Mouse (Mus musculus) lung, embryonic 16.5 days (tissue): ENCODE data around the gene Cdk12. TPM values are rescaled to one million over a fixed set of nuclear protein-coding genes. Genes with fewer than 3 reads are reported as not detected.

Source experiments
- ATAC-seq: fragments of 200-750 bp; cut with Nextera tagmentation; 2 replicates; pipeline ENCODE4 v1.8.0; 2017; ENCODE audit warnings: low read depth, mild to moderate bottlenecking, moderate library complexity
- H3K27ac ChIP-seq: fragments of 300-500 bp; sonication (generic); 2 replicates; pipeline ENCODE4 v1.5.1; 2014; ENCODE audit warnings: mild to moderate bottlenecking, control low read depth, low read length
- H3K27me3 ChIP-seq: fragments of 300-500 bp; sonication (generic); 2 replicates; pipeline ENCODE4 v1.6.1; 2014; ENCODE audit warnings: low read depth, low read length, mixed read lengths; ENCODE audit not compliant: control insufficient read depth, insufficient read depth
- H3K36me3 ChIP-seq: fragments of 300-500 bp; sonication (generic); 2 replicates; pipeline ENCODE4 v1.6.1; 2014; ENCODE audit warnings: low read length; ENCODE audit not compliant: control insufficient read depth, insufficient read depth
- H3K4me1 ChIP-seq: fragments of 300-500 bp; sonication (generic); replicated peaks from 2 replicates; pipeline ENCODE4 v1.6.1; 2014; ENCODE audit warnings: low read length, mixed read lengths; ENCODE audit not compliant: control insufficient read depth, insufficient read depth
- H3K4me2 ChIP-seq: fragments of 300-500 bp; sonication (generic); 2 replicates; pipeline ENCODE4 v1.6.1; 2014; ENCODE audit warnings: low read depth, low read length, control low read depth
- H3K4me3 ChIP-seq: fragments of 300-500 bp; sonication (generic); 2 replicates; pipeline ENCODE4 v1.5.1; 2014; ENCODE audit warnings: mild to moderate bottlenecking, low read length, control low read depth
- H3K9ac ChIP-seq: fragments of 300-500 bp; sonication (generic); 2 replicates; pipeline ENCODE4 v1.6.1; 2014; ENCODE audit warnings: low read length, control low read depth
- H3K9me3 ChIP-seq: fragments of 300-500 bp; sonication (generic); 2 replicates; pipeline ENCODE4 v1.6.1; 2016; ENCODE audit warnings: low read length; ENCODE audit not compliant: control insufficient read depth
- WGBS: fragments of 180-500 bp; shearing (Covaris S2); extraction: QIAGEN DNeasy Blood & Tissue Kit; methylation state at CpG from one replicate; pipeline ENCODE4 v1.1.7; 2014; 5-methylcytosine and 5-hydroxymethylcytosine counted together
- microRNA-seq: library from miRNA; unstranded; fragments of <30 nt; microRNA quantifications from one replicate; pipeline ENCODE4, GENCODE M21; 2016
- polyA plus RNA-seq: library from polyadenylated mRNA; unstranded; fragments of >200 nt; fragmentation: Nextera tagmentation; extraction: Ambion mirVana; gene quantifications from 2 replicates; pipeline ENCODE4 v1.2.1, GENCODE M21; 2015

The Cdk12 gene
- polyA plus RNA-seq, 1 experiment from 2014 or later: 8.5 TPM

GRCm38 (mm10) chr11:98323933-98324332, 121.1 kb downstream of the Cdk12 start:
- Histone ChIP-seq H3K27ac (no peak overlapping the region), H3K27me3 (peaks cover 99% of the 10 kb centered on the region), H3K4me1 (peaks cover 13% of the 10 kb centered on the region), H3K9me3 (no peaks in the 10 kb centered on the region), H3K36me3 (no peaks in the 10 kb centered on the region), H3K9ac (no peak overlapping the region), H3K4me3 (no peak overlapping the region), H3K4me2 (no peak overlapping the region)
- 3% methylated on average over 9 of the region's 9 CpGs for WGBS
- ATAC-seq: no peak

DNA sequence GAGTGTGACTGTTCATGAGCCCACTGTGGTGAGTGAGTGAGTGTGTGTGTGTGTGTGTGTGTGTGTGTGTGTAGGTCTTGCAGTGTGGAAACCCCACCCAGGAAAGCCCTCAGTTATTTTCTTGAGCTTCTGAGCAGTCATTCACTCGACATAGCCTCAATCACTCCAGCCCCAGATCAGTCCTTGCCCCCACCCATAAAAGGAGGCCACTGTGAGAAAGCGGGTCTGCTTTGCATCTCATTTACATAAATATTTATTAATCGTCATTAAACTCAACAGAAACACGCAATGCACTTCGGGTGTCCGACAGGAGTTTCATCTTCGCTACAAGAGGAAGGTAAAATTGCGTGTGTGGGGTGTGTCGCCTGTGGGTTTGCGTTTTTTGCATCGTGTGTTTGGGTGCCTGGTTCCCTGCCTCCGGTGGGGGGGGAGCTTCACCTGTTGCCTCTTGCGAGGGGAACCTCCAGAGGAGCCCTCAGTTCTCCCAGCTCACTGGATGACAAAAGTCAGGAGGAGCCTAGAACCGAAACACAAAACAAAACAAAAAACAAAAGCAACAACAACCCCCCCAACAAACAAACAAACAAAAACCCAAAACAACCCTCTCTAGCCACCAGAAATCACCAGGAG, 122.4 kb downstream of the Cdk12 start:
- 8% methylated on average over 14 of the region's 14 CpGs for WGBS
- peaks cover 99% of the 10 kb centered on the region for H3K27me3 ChIP-seq
- no peak overlapping the region for H3K4me3 ChIP-seq

DNA sequence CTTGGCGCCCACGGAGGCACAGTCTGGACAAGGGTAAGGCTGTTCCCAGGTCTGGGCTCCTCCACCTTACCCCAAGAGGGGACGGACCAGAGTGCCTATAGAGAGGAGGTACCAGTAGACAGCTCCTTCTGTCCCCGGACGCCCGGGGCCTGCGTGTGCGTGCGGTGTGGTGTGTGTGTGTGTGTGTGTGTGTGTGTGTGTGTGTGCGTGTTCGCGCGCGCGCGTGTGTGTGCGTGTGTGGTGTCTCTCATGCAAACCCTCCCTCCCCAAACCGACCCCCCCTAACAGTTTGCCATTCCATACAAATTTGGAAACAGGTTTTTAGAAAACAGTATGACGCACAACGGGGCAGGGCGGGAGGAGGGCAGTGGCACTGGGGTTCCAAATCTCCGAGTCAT, 123.0 kb downstream of the Cdk12 start:
- WGBS: 2% methylated on average over 22 of the region's 22 CpGs
- ATAC-seq: no peak

More for the DNA sequence above, 122.4 kb downstream of the Cdk12 start:
- no peak overlapping the region for H3K4me2 ChIP-seq
- H3K36me3 ChIP-seq: no peaks in the 10 kb centered on the region
- ATAC-seq: no peak
- H3K9ac ChIP-seq: no peak overlapping the region
- H3K4me1 ChIP-seq: peaks cover 13% of the 10 kb centered on the region
- H3K27ac ChIP-seq: no peak overlapping the region
- no peaks in the 10 kb centered on the region for H3K9me3 ChIP-seq

DNA sequence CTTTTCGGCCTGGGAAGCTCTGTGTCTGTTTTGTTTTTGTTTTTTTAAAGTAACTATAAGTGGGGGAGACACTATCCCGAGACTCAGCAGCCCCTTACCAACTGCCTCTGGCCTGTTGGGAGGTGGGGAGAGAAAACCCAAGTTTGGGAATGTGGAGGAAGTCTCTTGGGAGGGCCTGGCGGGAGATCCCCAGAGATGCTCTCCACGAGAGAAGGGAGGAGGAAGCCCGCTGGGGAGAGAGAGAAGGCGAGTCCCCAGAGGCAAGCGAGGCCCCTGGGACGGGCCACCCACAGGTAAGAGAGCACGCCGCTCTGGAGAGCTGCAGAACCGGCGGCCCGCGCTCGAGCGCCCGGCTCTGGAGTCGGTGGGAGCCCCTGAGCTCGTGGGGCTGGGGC, 123.9 kb downstream of the Cdk12 start:
- no peak overlapping the region for H3K4me3 ChIP-seq
- no peak overlapping the region for H3K27ac ChIP-seq
- H3K9ac ChIP-seq: no peak overlapping the region
- no peak overlapping the region for H3K4me2 ChIP-seq
- no peaks in the 10 kb centered on the region for H3K9me3 ChIP-seq
- peaks cover 13% of the 10 kb centered on the region for H3K4me1 ChIP-seq
- ATAC-seq: no peak
- H3K27me3 ChIP-seq: peaks cover 98% of the 10 kb centered on the region
- under 1% methylated on average over 19 of the region's 19 CpGs for WGBS
- no peaks in the 10 kb centered on the region for H3K36me3 ChIP-seq

More for the DNA sequence above, 123.0 kb downstream of the Cdk12 start:
- H3K9ac ChIP-seq: no peak overlapping the region
- H3K4me3 ChIP-seq: no peak overlapping the region
- peaks cover 99% of the 10 kb centered on the region for H3K27me3 ChIP-seq
- no peaks in the 10 kb centered on the region for H3K36me3 ChIP-seq
- H3K4me2 ChIP-seq: no peak overlapping the region
- peaks cover 13% of the 10 kb centered on the region for H3K4me1 ChIP-seq
- no peak overlapping the region for H3K27ac ChIP-seq
- H3K9me3 ChIP-seq: no peaks in the 10 kb centered on the region

- Histone ChIP-seq H3K9ac (no peak overlapping the region), H3K27ac (no peak overlapping the region), H3K4me1 (peaks cover 13% of the 10 kb centered on the region), H3K27me3 (peaks cover 99% of the 10 kb centered on the region), H3K36me3 (no peaks in the 10 kb centered on the region), H3K9me3 (no peaks in the 10 kb centered on the region), H3K4me3 (peak overlapping the region; percentile 31), H3K4me2 (peak overlapping the region; percentile 33)
- under 1% methylated on average over 96 of the region's 97 CpGs for WGBS
- peak; percentile 29 for ATAC-seq
Measured at GRCm38 (mm10) chr11:98327136-98328030, 124.5 kb downstream of the Cdk12 start.

DNA sequence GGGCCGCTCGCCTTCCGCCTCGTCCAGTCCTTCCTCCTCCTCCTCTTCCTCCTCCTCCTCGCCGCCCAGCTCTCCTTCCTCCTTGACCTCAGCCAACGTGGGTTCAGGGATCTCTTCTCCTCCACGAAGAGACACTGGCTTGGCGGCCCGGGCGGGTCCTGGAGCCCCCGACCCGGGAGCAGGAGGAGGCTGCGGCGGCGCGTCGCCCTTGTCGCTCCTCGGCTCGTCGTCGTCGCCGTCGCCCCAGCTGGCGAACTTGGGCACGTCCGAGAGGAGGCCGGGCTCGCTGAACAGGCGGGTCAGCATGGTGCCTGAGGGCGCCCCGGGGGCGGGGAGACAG, 125.1 kb downstream of the Cdk12 start:
- WGBS: under 1% methylated on average over 33 of the region's 35 CpGs
- ATAC-seq: no peak
- H3K27me3 ChIP-seq: peaks cover 99% of the 10 kb centered on the region
- peak overlapping the region; percentile 31 for H3K4me3 ChIP-seq
- peak overlapping the region; percentile 44 for H3K4me2 ChIP-seq
- no peaks in the 10 kb centered on the region for H3K36me3 ChIP-seq
- no peak overlapping the region for H3K9ac ChIP-seq
- H3K27ac ChIP-seq: no peak overlapping the region
- H3K4me1 ChIP-seq: peaks cover 13% of the 10 kb centered on the region
- H3K9me3 ChIP-seq: no peaks in the 10 kb centered on the region

Small RNA genes lying within 50 kb of the gene (microRNA-seq; reads per million reads assigned to microRNA genes)
- not detected for gene Gm27399
- not detected for gene Mir5119

Other genes starting within 250 kb of the Cdk12 start
- gene Plxdc1, start 216.6 kb upstream of the Cdk12 start, polyA plus RNA-seq: 1.4 and 1.6 TPM in 2 replicates
- gene Arl5c, start 206.9 kb upstream of the Cdk12 start, polyA plus RNA-seq: 6.2 and 8.0 TPM in 2 replicates
- 6.4 and 6.7 TPM in 2 replicates for gene Cacnb1, start 180.0 kb upstream of the Cdk12 start, polyA plus RNA-seq
- gene Rpl19, start 176.3 kb upstream of the Cdk12 start, polyA plus RNA-seq: 999 and 1,043 TPM in 2 replicates
- gene Stac2, start 149.6 kb upstream of the Cdk12 start, polyA plus RNA-seq: 0.11 and 0.29 TPM in 2 replicates
- 13.9 and 17.0 TPM in 2 replicates for gene Fbxl20, start 52.7 kb upstream of the Cdk12 start, polyA plus RNA-seq
- gene Med1, start 9.8 kb upstream of the Cdk12 start, polyA plus RNA-seq: 58.1 and 59.2 TPM in 2 replicates
- gene Neurod2, start 126.6 kb downstream of the Cdk12 start, polyA plus RNA-seq: 0.06 TPM in 1 of 2 replicates, not detected in the other
- 5.6 and 6.1 TPM in 2 replicates for gene Ppp1r1b, start 145.3 kb downstream of the Cdk12 start, polyA plus RNA-seq
- 55.9 and 61.3 TPM in 2 replicates for gene Stard3, start 155.3 kb downstream of the Cdk12 start, polyA plus RNA-seq
- 6.7 and 8.0 TPM in 2 replicates for gene Tcap, start 180.8 kb downstream of the Cdk12 start, polyA plus RNA-seq
- 0.13 TPM in 1 of 2 replicates, not detected in the other for gene Pnmt, start 183.4 kb downstream of the Cdk12 start, polyA plus RNA-seq
- gene Pgap3, start 197.4 kb downstream of the Cdk12 start, polyA plus RNA-seq: 15.0 and 16.2 TPM in 2 replicates
- gene Erbb2, start 209.4 kb downstream of the Cdk12 start, polyA plus RNA-seq: 39.3 and 41.4 TPM in 2 replicates
- gene Mien1, start 235.9 kb downstream of the Cdk12 start, polyA plus RNA-seq: 87.5 and 97.5 TPM in 2 replicates
- gene Grb7, start 243.3 kb downstream of the Cdk12 start, polyA plus RNA-seq: 45.6 and 47.6 TPM in 2 replicates